Mouse (Mus musculus): ENCODE data around the gene Map4k1. TPM values are rescaled to one million over a fixed set of nuclear protein-coding genes. Genes with fewer than 3 reads are reported as not detected.

Map4k1 gene
- polyA plus RNA-seq, 1 experiment from 2014 or later: 8.9 TPM

DNA sequence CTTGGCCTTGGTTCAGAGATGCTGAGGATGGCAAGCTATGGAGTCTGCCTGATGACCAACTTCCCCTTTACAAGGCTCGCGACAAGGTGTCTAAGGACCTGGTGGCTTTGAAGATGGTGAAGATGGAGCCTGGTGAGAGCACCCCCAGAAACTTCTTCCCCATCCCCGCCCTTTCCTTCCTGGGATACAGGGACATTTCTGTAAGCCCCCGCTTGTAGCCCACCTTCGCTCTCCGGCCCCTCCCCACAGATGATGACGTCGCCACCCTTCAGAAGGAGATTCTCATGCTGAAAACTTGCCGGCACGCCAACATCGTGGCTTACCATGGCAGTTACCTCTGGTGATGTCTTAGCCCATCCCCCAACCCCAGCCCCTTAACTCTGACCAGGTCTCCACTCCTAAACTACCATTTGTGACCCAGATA lies 1.3 kb downstream of the Map4k1 start:
- Histone ChIP-seq H3K4me1 (replicated peaks; ENCODE audit: control insufficient read depth, insufficient read depth, low read length) (peaks cover 14% of the 10 kb centered on the region), H3K36me3 (ENCODE audit: control insufficient read depth, insufficient read depth, low read length) (peaks cover 9% of the 10 kb centered on the region), H3K9ac (ENCODE audit: low read length) (peak overlapping the region; percentile 81), H3K27ac (ENCODE audit: low read length) (peak overlapping the region; percentile 91; the same call in 1 of the 2 replicates), H3K9me3 (ENCODE audit: control insufficient read depth, low read length) (no peaks in the 10 kb centered on the region), H3K27me3 (ENCODE audit: control insufficient read depth, insufficient read depth, low read depth, low read length) (no peaks in the 10 kb centered on the region), H3K4me2 (ENCODE audit: low read depth, low read length) (peak overlapping the region; percentile 91), H3K4me3 (ENCODE audit: low read length) (peak overlapping the region; percentile 77)
- WGBS: 67% methylated on average over 11 of the region's 11 CpGs
- no peak for ATAC-seq (ENCODE audit: low read depth)

- no peaks in the 10 kb centered on the region for H3K9me3 ChIP-seq (ENCODE audit: control insufficient read depth, low read length)
- H3K27me3 ChIP-seq (ENCODE audit: control insufficient read depth, insufficient read depth, low read depth, low read length): no peaks in the 10 kb centered on the region
- 76% methylated on average over 4 of the region's 4 CpGs for WGBS
- H3K4me3 ChIP-seq (ENCODE audit: low read length): no peak overlapping the region
- H3K4me2 ChIP-seq (ENCODE audit: low read depth, low read length): no peak overlapping the region
- no peak overlapping the region for H3K9ac ChIP-seq (ENCODE audit: low read length)
- peaks cover 14% of the 10 kb centered on the region for H3K4me1 ChIP-seq (replicated peaks; ENCODE audit: control insufficient read depth, insufficient read depth, low read length)
- ATAC-seq (ENCODE audit: low read depth): no peak
- H3K36me3 ChIP-seq (ENCODE audit: control insufficient read depth, insufficient read depth, low read length): peaks cover 3% of the 10 kb centered on the region; the same call in 1 of the 2 replicates
- H3K27ac ChIP-seq (ENCODE audit: low read length): no peak overlapping the region
Measured at GRCm38 (mm10) chr7:28983849-28984248, 2.0 kb downstream of the Map4k1 start.

DNA sequence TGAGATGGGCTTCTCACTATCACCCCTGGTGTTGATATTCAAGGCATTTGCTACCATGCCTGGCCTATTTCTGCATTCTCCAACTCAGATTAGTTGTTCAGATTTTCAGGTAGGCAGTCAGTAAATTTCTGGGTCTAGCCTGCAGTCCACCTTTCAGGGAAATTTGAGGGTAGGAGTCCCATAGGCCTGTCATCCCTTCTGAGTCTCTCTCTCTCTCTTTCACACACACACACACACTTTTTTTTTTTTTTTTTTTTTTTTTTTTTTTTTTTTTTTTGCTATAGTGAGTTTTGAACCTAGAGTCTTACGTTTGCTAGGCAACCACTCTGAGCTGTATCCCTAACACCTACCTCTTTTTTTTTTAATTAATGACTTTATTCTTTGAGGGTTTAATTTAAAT lies 2.6 kb downstream of the Map4k1 start:
- Histone ChIP-seq H3K9me3 (ENCODE audit: control insufficient read depth, low read length) (no peaks in the 10 kb centered on the region), H3K4me2 (ENCODE audit: low read depth, low read length) (no peak overlapping the region), H3K4me1 (replicated peaks; ENCODE audit: control insufficient read depth, insufficient read depth, low read length) (peaks cover 14% of the 10 kb centered on the region), H3K27me3 (ENCODE audit: control insufficient read depth, insufficient read depth, low read depth, low read length) (no peaks in the 10 kb centered on the region), H3K4me3 (ENCODE audit: low read length) (no peak overlapping the region), H3K36me3 (ENCODE audit: control insufficient read depth, insufficient read depth, low read length) (no peaks in the 10 kb centered on the region), H3K27ac (ENCODE audit: low read length) (no peak overlapping the region), H3K9ac (ENCODE audit: low read length) (no peak overlapping the region)
- no peak for ATAC-seq (ENCODE audit: low read depth)
- WGBS: 91% methylated on average over 1 of the region's 1 CpGs

GRCm38 (mm10) chr7:28985207-28985606 lies 3.4 kb downstream of the Map4k1 start:
- H3K4me2 ChIP-seq (ENCODE audit: low read depth, low read length): no peak overlapping the region
- no peak overlapping the region for H3K4me3 ChIP-seq (ENCODE audit: low read length)
- no peak for ATAC-seq (ENCODE audit: low read depth)
- no peaks in the 10 kb centered on the region for H3K9me3 ChIP-seq (ENCODE audit: control insufficient read depth, low read length)
- H3K27ac ChIP-seq (ENCODE audit: low read length): no peak overlapping the region
- no peaks in the 10 kb centered on the region for H3K36me3 ChIP-seq (ENCODE audit: control insufficient read depth, insufficient read depth, low read length)
- H3K9ac ChIP-seq (ENCODE audit: low read length): no peak overlapping the region
- H3K27me3 ChIP-seq (ENCODE audit: control insufficient read depth, insufficient read depth, low read depth, low read length): no peaks in the 10 kb centered on the region
- H3K4me1 ChIP-seq (replicated peaks; ENCODE audit: control insufficient read depth, insufficient read depth, low read length): peaks cover 14% of the 10 kb centered on the region
- 77% methylated on average over 7 of the region's 7 CpGs for WGBS

DNA sequence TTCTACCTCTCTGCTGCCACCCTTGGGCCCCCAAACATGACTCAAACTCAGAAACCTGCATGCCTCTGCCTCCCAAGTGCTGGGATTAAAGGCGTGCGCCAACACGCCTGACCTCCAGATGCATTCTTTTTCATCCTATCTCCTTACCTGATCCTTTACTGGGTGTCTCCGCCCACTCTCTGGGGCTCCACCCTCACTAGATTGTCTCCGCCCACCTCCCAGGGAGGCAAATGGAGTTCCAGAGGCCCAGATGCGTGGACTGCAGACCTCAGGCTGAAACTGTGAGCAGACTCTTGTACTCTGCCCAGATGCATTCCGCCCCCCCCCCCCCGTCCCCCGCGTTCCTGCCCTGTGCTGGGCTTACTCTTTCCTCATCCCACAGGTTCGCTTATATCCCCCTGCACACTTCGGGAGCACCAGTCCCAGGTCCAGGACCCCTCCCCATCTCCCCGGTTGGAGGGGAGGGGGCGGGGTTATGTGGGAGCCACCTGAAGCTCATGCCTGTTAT lies 9.0 kb downstream of the Map4k1 start:
- WGBS: 45% methylated on average over 14 of the region's 14 CpGs
- no peak for ATAC-seq (ENCODE audit: low read depth)
- no peaks in the 10 kb centered on the region for H3K27me3 ChIP-seq (ENCODE audit: control insufficient read depth, insufficient read depth, low read depth, low read length)

GRCm38 (mm10) chr7:28991616-28992015 lies 9.8 kb downstream of the Map4k1 start:
- no peak for ATAC-seq (ENCODE audit: low read depth)
- Histone ChIP-seq H3K4me3 (ENCODE audit: low read length) (no peak overlapping the region), H3K4me1 (replicated peaks; ENCODE audit: control insufficient read depth, insufficient read depth, low read length) (no peaks in the 10 kb centered on the region), H3K9me3 (ENCODE audit: control insufficient read depth, low read length) (no peaks in the 10 kb centered on the region), H3K9ac (ENCODE audit: low read length) (no peak overlapping the region), H3K27me3 (ENCODE audit: control insufficient read depth, insufficient read depth, low read depth, low read length) (no peaks in the 10 kb centered on the region), H3K36me3 (ENCODE audit: control insufficient read depth, insufficient read depth, low read length) (no peaks in the 10 kb centered on the region), H3K4me2 (ENCODE audit: low read depth, low read length) (no peak overlapping the region), H3K27ac (ENCODE audit: low read length) (no peak overlapping the region)
- 67% methylated on average over 5 of the region's 5 CpGs for WGBS

More for the DNA sequence above, 9.0 kb downstream of the Map4k1 start:
- H3K36me3 ChIP-seq (ENCODE audit: control insufficient read depth, insufficient read depth, low read length): no peaks in the 10 kb centered on the region
- H3K4me2 ChIP-seq (ENCODE audit: low read depth, low read length): no peak overlapping the region
- no peak overlapping the region for H3K4me3 ChIP-seq (ENCODE audit: low read length)
- no peak overlapping the region for H3K9ac ChIP-seq (ENCODE audit: low read length)
- no peaks in the 10 kb centered on the region for H3K9me3 ChIP-seq (ENCODE audit: control insufficient read depth, low read length)
- H3K4me1 ChIP-seq (replicated peaks; ENCODE audit: control insufficient read depth, insufficient read depth, low read length): no peaks in the 10 kb centered on the region
- H3K27ac ChIP-seq (ENCODE audit: low read length): no peak overlapping the region

DNA sequence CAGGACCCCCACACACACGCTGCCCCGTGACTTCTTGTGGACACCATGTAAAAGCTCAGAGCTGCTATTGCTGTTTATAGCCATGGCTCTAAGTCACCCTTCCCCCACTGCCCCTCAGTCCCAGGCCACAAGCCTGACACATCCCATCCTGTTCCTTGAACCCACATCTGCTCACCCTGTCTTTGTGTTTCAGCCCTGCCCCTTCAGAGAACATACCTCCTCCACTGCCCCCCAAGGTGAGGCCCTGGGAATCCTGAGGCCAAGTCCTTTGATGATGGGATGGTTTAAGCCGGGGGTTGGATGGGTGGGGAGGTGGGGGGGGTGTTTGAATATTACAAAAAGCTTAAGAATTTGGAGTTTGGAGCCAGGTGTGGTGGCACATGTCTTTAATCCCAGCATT lies 11.1 kb downstream of the Map4k1 start:
- H3K4me3 ChIP-seq (ENCODE audit: low read length): no peak overlapping the region
- H3K4me1 ChIP-seq (replicated peaks; ENCODE audit: control insufficient read depth, insufficient read depth, low read length): no peaks in the 10 kb centered on the region
- WGBS: 81% methylated on average over 3 of the region's 3 CpGs
- H3K27ac ChIP-seq (ENCODE audit: low read length): no peak overlapping the region
- no peaks in the 10 kb centered on the region for H3K9me3 ChIP-seq (ENCODE audit: control insufficient read depth, low read length)
- H3K27me3 ChIP-seq (ENCODE audit: control insufficient read depth, insufficient read depth, low read depth, low read length): no peaks in the 10 kb centered on the region
- ATAC-seq (ENCODE audit: low read depth): no peak
- H3K36me3 ChIP-seq (ENCODE audit: control insufficient read depth, insufficient read depth, low read length): no peaks in the 10 kb centered on the region
- H3K4me2 ChIP-seq (ENCODE audit: low read depth, low read length): no peak overlapping the region
- no peak overlapping the region for H3K9ac ChIP-seq (ENCODE audit: low read length)

DNA sequence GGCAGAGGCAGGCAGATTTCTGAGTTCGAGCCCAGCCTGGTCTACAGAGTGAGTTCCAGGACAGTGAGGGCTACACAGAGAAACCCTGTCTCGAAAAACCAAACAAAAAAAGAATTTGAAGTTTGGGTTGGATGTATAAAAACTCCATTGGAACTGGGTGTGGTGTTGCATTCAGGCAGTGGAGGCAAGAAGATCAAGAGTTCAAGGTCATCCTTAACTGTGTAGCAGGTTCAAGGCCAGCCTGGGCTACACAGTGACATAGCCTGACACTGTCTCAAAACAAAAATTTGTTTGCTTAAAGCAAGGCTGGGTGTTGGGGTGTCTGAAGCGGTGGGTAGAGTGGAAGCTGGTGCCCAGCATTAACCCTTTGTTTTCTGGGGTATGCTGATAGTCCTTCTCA lies 11.6 kb downstream of the Map4k1 start:
- ATAC-seq (ENCODE audit: low read depth): no peak
- 72% methylated on average over 3 of the region's 3 CpGs for WGBS

GRCm38 (mm10) chr7:29000651-29001605 lies 19.1 kb downstream of the Map4k1 start:
- peak overlapping the region; percentile 92 for H3K4me2 ChIP-seq (ENCODE audit: low read depth, low read length)
- peak overlapping the region; percentile 46; the same call in 1 of the 2 replicates for H3K27ac ChIP-seq (ENCODE audit: low read length)
- H3K9me3 ChIP-seq (ENCODE audit: control insufficient read depth, low read length): no peaks in the 10 kb centered on the region
- no peaks in the 10 kb centered on the region; the same call in 1 of the 2 replicates for H3K27me3 ChIP-seq (ENCODE audit: control insufficient read depth, insufficient read depth, low read depth, low read length)
- WGBS: 6% methylated on average over 43 of the region's 43 CpGs
- no peaks in the 10 kb centered on the region for H3K36me3 ChIP-seq (ENCODE audit: control insufficient read depth, insufficient read depth, low read length)
- peaks cover 8% of the 10 kb centered on the region; the same call in 1 of the 2 replicates for H3K4me1 ChIP-seq (replicated peaks; ENCODE audit: control insufficient read depth, insufficient read depth, low read length)
- H3K9ac ChIP-seq (ENCODE audit: low read length): peak overlapping the region; percentile 71
- peak overlapping the region; percentile 55 for H3K4me3 ChIP-seq (ENCODE audit: low read length)
- peak; percentile 73 for ATAC-seq (ENCODE audit: low read depth)

More for the DNA sequence above, 11.6 kb downstream of the Map4k1 start:
- H3K4me3 ChIP-seq (ENCODE audit: low read length): no peak overlapping the region
- no peaks in the 10 kb centered on the region for H3K27me3 ChIP-seq (ENCODE audit: control insufficient read depth, insufficient read depth, low read depth, low read length)
- H3K9ac ChIP-seq (ENCODE audit: low read length): no peak overlapping the region
- no peak overlapping the region for H3K4me2 ChIP-seq (ENCODE audit: low read depth, low read length)
- H3K4me1 ChIP-seq (replicated peaks; ENCODE audit: control insufficient read depth, insufficient read depth, low read length): no peaks in the 10 kb centered on the region
- no peak overlapping the region for H3K27ac ChIP-seq (ENCODE audit: low read length)
- no peaks in the 10 kb centered on the region for H3K9me3 ChIP-seq (ENCODE audit: control insufficient read depth, low read length)
- H3K36me3 ChIP-seq (ENCODE audit: control insufficient read depth, insufficient read depth, low read length): no peaks in the 10 kb centered on the region

Measured in lung, embryonic 16.5 days (tissue).